Mouse (Mus musculus): ENCODE data around the gene Gm21970. TPM values are rescaled to one million over a fixed set of nuclear protein-coding genes. Genes with fewer than 3 reads are reported as not detected.
A peak's percentile ranks its signal among the peaks of the same experiment; 100 is the strongest.

Gene Gm21970
- polyA plus RNA-seq, 1 experiment from 2014 or later = not detected

- Histone ChIP-seq H3K4me2 (ENCODE audit: low read depth, low read length) (no peak overlapping the region), H3K4me3 (ENCODE audit: low read depth, low read length) (no peak overlapping the region), H3K9ac (replicated peaks; ENCODE audit: low read depth, low read length) (no peak overlapping the region), H3K4me1 (ENCODE audit: control insufficient read depth, insufficient read depth, low read length) (no peaks in the 10 kb centered on the region; the same call in 1 of the 2 replicates), H3K36me3 (ENCODE audit: control insufficient read depth, insufficient read depth, low read length) (no peaks in the 10 kb centered on the region), H3K27ac (ENCODE audit: low read depth, low read length) (no peak overlapping the region), H3K27me3 (ENCODE audit: control insufficient read depth, insufficient read depth, low read length) (no peaks in the 10 kb centered on the region), H3K9me3 (ENCODE audit: control insufficient read depth, low read length) (no peaks in the 10 kb centered on the region)
- no peak for ATAC-seq (ENCODE audit: low read depth)
- WGBS = 70% methylated on average over 10 of the region's 10 CpGs
These were observed 13.5 kb downstream of the Gm21970 start for GRCm38 (mm10) chr16:91404828-91405577.

- Histone ChIP-seq H3K4me1 (ENCODE audit: control insufficient read depth, insufficient read depth, low read length) (no peaks in the 10 kb centered on the region; the same call in 1 of the 2 replicates), H3K36me3 (ENCODE audit: control insufficient read depth, insufficient read depth, low read length) (no peaks in the 10 kb centered on the region), H3K4me2 (ENCODE audit: low read depth, low read length) (peak within 1 kb of the TSS; percentile 95), H3K4me3 (ENCODE audit: low read depth, low read length) (peak within 1 kb of the TSS; percentile 54), H3K27me3 (ENCODE audit: control insufficient read depth, insufficient read depth, low read length) (no peaks in the 10 kb centered on the region), H3K9me3 (ENCODE audit: control insufficient read depth, low read length) (no peaks in the 10 kb centered on the region), H3K9ac (replicated peaks; ENCODE audit: low read depth, low read length) (peak within 1 kb of the TSS; percentile 76), H3K27ac (ENCODE audit: low read depth, low read length) (peak within 1 kb of the TSS; percentile 4; the same call in 1 of the 2 replicates)
- 5% methylated on average over 51 of the region's 51 CpGs for WGBS
- ATAC-seq (ENCODE audit: low read depth) = peak; percentile 80; the same call in 1 of the 2 replicates
These were observed 14.4 kb downstream of the Gm21970 start, which contains the start of gene Il10rb for GRCm38 (mm10) chr16:91405640-91406584. Gene Il10rb (plus strand): TSS chr16:91406164.

- Histone ChIP-seq H3K36me3 (ENCODE audit: control insufficient read depth, insufficient read depth, low read length) (no peaks in the 10 kb centered on the region), H3K27me3 (ENCODE audit: control insufficient read depth, insufficient read depth, low read length) (no peaks in the 10 kb centered on the region), H3K4me3 (ENCODE audit: low read depth, low read length) (peak overlapping the region; percentile 54), H3K9ac (replicated peaks; ENCODE audit: low read depth, low read length) (peak overlapping the region; percentile 76), H3K9me3 (ENCODE audit: control insufficient read depth, low read length) (no peaks in the 10 kb centered on the region), H3K4me1 (ENCODE audit: control insufficient read depth, insufficient read depth, low read length) (no peaks in the 10 kb centered on the region; the same call in 1 of the 2 replicates), H3K27ac (ENCODE audit: low read depth, low read length) (no peak overlapping the region), H3K4me2 (ENCODE audit: low read depth, low read length) (peak overlapping the region; percentile 95)
- WGBS = 1% methylated on average over 13 of the region's 13 CpGs
- ATAC-seq (ENCODE audit: low read depth) = peak; percentile 54; the same call in 1 of the 2 replicates
These were observed 15.2 kb downstream of the Gm21970 start for GRCm38 (mm10) chr16:91406585-91407220.

GRCm38 (mm10) chr16:91413102-91413844, 21.8 kb downstream of the Gm21970 start:
- Histone ChIP-seq H3K4me3 (ENCODE audit: low read depth, low read length) (no peak overlapping the region), H3K4me1 (ENCODE audit: control insufficient read depth, insufficient read depth, low read length) (no peaks in the 10 kb centered on the region), H3K36me3 (ENCODE audit: control insufficient read depth, insufficient read depth, low read length) (no peaks in the 10 kb centered on the region), H3K27me3 (ENCODE audit: control insufficient read depth, insufficient read depth, low read length) (no peaks in the 10 kb centered on the region), H3K27ac (ENCODE audit: low read depth, low read length) (no peak overlapping the region), H3K9me3 (ENCODE audit: control insufficient read depth, low read length) (no peaks in the 10 kb centered on the region), H3K4me2 (ENCODE audit: low read depth, low read length) (no peak overlapping the region), H3K9ac (replicated peaks; ENCODE audit: low read depth, low read length) (no peak overlapping the region)
- WGBS = 54% methylated on average over 12 of the region's 12 CpGs
- no peak for ATAC-seq (ENCODE audit: low read depth)

- H3K9me3 ChIP-seq (ENCODE audit: control insufficient read depth, low read length) = no peaks in the 10 kb centered on the region
- no peak overlapping the region for H3K4me2 ChIP-seq (ENCODE audit: low read depth, low read length)
- H3K27me3 ChIP-seq (ENCODE audit: control insufficient read depth, insufficient read depth, low read length) = no peaks in the 10 kb centered on the region
- no peak for ATAC-seq (ENCODE audit: low read depth)
- H3K9ac ChIP-seq (replicated peaks; ENCODE audit: low read depth, low read length) = no peak overlapping the region
- no peaks in the 10 kb centered on the region for H3K36me3 ChIP-seq (ENCODE audit: control insufficient read depth, insufficient read depth, low read length)
- WGBS = 89% methylated on average over 9 of the region's 9 CpGs
- H3K4me3 ChIP-seq (ENCODE audit: low read depth, low read length) = no peak overlapping the region
- H3K27ac ChIP-seq (ENCODE audit: low read depth, low read length) = no peak overlapping the region
- H3K4me1 ChIP-seq (ENCODE audit: control insufficient read depth, insufficient read depth, low read length) = no peaks in the 10 kb centered on the region
These were observed 24.1 kb downstream of the Gm21970 start for GRCm38 (mm10) chr16:91415391-91416189.

GRCm38 (mm10) chr16:91416357-91416756, 24.8 kb downstream of the Gm21970 start:
- H3K27me3 ChIP-seq (ENCODE audit: control insufficient read depth, insufficient read depth, low read length) = no peaks in the 10 kb centered on the region
- no peak overlapping the region for H3K9ac ChIP-seq (replicated peaks; ENCODE audit: low read depth, low read length)
- ATAC-seq (ENCODE audit: low read depth) = no peak
- H3K4me2 ChIP-seq (ENCODE audit: low read depth, low read length) = no peak overlapping the region
- no peaks in the 10 kb centered on the region for H3K36me3 ChIP-seq (ENCODE audit: control insufficient read depth, insufficient read depth, low read length)
- no peaks in the 10 kb centered on the region for H3K9me3 ChIP-seq (ENCODE audit: control insufficient read depth, low read length)
- H3K4me1 ChIP-seq (ENCODE audit: control insufficient read depth, insufficient read depth, low read length) = no peaks in the 10 kb centered on the region
- no peak overlapping the region for H3K27ac ChIP-seq (ENCODE audit: low read depth, low read length)
- WGBS = 91% methylated on average over 6 of the region's 6 CpGs
- no peak overlapping the region for H3K4me3 ChIP-seq (ENCODE audit: low read depth, low read length)

GRCm38 (mm10) chr16:91416938-91417337, 25.4 kb downstream of the Gm21970 start:
- H3K27me3 ChIP-seq (ENCODE audit: control insufficient read depth, insufficient read depth, low read length) = no peaks in the 10 kb centered on the region
- no peak for ATAC-seq (ENCODE audit: low read depth)
- H3K4me1 ChIP-seq (ENCODE audit: control insufficient read depth, insufficient read depth, low read length) = no peaks in the 10 kb centered on the region
- 85% methylated on average over 7 of the region's 7 CpGs for WGBS
- H3K4me2 ChIP-seq (ENCODE audit: low read depth, low read length) = no peak overlapping the region
- no peak overlapping the region for H3K4me3 ChIP-seq (ENCODE audit: low read depth, low read length)
- no peak overlapping the region for H3K9ac ChIP-seq (replicated peaks; ENCODE audit: low read depth, low read length)
- H3K27ac ChIP-seq (ENCODE audit: low read depth, low read length) = no peak overlapping the region
- H3K36me3 ChIP-seq (ENCODE audit: control insufficient read depth, insufficient read depth, low read length) = no peaks in the 10 kb centered on the region
- H3K9me3 ChIP-seq (ENCODE audit: control insufficient read depth, low read length) = no peaks in the 10 kb centered on the region

GRCm38 (mm10) chr16:91418531-91418930, 27.0 kb downstream of the Gm21970 start:
- H3K4me2 ChIP-seq (ENCODE audit: low read depth, low read length) = no peak overlapping the region
- no peaks in the 10 kb centered on the region for H3K27me3 ChIP-seq (ENCODE audit: control insufficient read depth, insufficient read depth, low read length)
- ATAC-seq (ENCODE audit: low read depth) = no peak
- 78% methylated on average over 5 of the region's 5 CpGs for WGBS
- no peak overlapping the region for H3K4me3 ChIP-seq (ENCODE audit: low read depth, low read length)
- no peaks in the 10 kb centered on the region for H3K9me3 ChIP-seq (ENCODE audit: control insufficient read depth, low read length)
- H3K4me1 ChIP-seq (ENCODE audit: control insufficient read depth, insufficient read depth, low read length) = no peaks in the 10 kb centered on the region
- H3K36me3 ChIP-seq (ENCODE audit: control insufficient read depth, insufficient read depth, low read length) = no peaks in the 10 kb centered on the region
- H3K27ac ChIP-seq (ENCODE audit: low read depth, low read length) = no peak overlapping the region
- no peak overlapping the region for H3K9ac ChIP-seq (replicated peaks; ENCODE audit: low read depth, low read length)
